Mouse (Mus musculus) kidney, adult 18-20 months (tissue): ENCODE results near the gene Ddx1.

Experiments used
- DNase-seq: peaks from one replicate; pipeline ENCODE4 v3.0.0; 2021

Gene Ddx1

GRCm38 (mm10) chr12:13248691-13249572 lies at the start of gene Ddx1:
TSS of gene Ddx1 (minus strand) at chr12:13249213.
- peak; percentile 86 for DNase-seq

- DNase-seq = no peak
Measured at GRCm38 (mm10) chr12:13293421-13293881, 44.4 kb upstream of the Ddx1 start.

- DNase-seq = no peak
Measured at GRCm38 (mm10) chr12:13291453-13291852, 42.4 kb upstream of the Ddx1 start.

- no peak for DNase-seq
Measured at GRCm38 (mm10) chr12:13269570-13270390, 20.8 kb upstream of the Ddx1 start.

GRCm38 (mm10) chr12:13268826-13269449 lies 19.9 kb upstream of the Ddx1 start, which contains the start of gene Nbas:
TSS of gene Nbas (plus strand) at chr12:13269133.
- DNase-seq = peak; percentile 92

- DNase-seq = no peak
Measured at GRCm38 (mm10) chr12:13268412-13268811, 19.4 kb upstream of the Ddx1 start.

GRCm38 (mm10) chr12:13255701-13256100 lies 6.7 kb upstream of the Ddx1 start:
- DNase-seq = no peak

GRCm38 (mm10) chr12:13255068-13255467 lies 6.1 kb upstream of the Ddx1 start:
- no peak for DNase-seq

- DNase-seq = no peak
Measured at GRCm38 (mm10) chr12:13249573-13249919, 533 bp upstream of the Ddx1 start.

GRCm38 (mm10) chr12:13242453-13242852 lies 6.6 kb downstream of the Ddx1 start:
- no peak for DNase-seq

GRCm38 (mm10) chr12:13218101-13218514 lies 30.9 kb downstream of the Ddx1 start:
- no peak for DNase-seq

GRCm38 (mm10) chr12:13217568-13217967 lies 31.4 kb downstream of the Ddx1 start:
- peak; percentile 45 for DNase-seq

GRCm38 (mm10) chr12:13216501-13217103 lies 32.4 kb downstream of the Ddx1 start:
- no peak for DNase-seq

GRCm38 (mm10) chr12:13214345-13215278 lies 34.4 kb downstream of the Ddx1 start:
- peak; percentile 89 for DNase-seq

GRCm38 (mm10) chr12:13211746-13212482 lies 37.1 kb downstream of the Ddx1 start:
- DNase-seq = peak; percentile 49

GRCm38 (mm10) chr12:13209692-13210377 lies 39.2 kb downstream of the Ddx1 start:
- no peak for DNase-seq

- peak; percentile 54 for DNase-seq
Measured at GRCm38 (mm10) chr12:13208983-13209451, 40.0 kb downstream of the Ddx1 start.

GRCm38 (mm10) chr12:13208517-13208916 lies 40.5 kb downstream of the Ddx1 start:
- DNase-seq = no peak

GRCm38 (mm10) chr12:13207099-13207498 lies 41.9 kb downstream of the Ddx1 start:
- DNase-seq = no peak

GRCm38 (mm10) chr12:13205733-13206132 lies 43.3 kb downstream of the Ddx1 start:
- DNase-seq = no peak
